Mouse (Mus musculus) cerebellum, adult (tissue): ENCODE data around the gene Dhx32.

ENCODE experiments used
- ATAC-seq: cut with Nextera tagmentation; 2 replicates; pipeline ENCODE4 v1.9.2; 2017; ENCODE audit warnings: mild to moderate bottlenecking, moderate library complexity, mixed read lengths; ENCODE audit not compliant: insufficient number of reproducible peaks, low FRiP score, low TSS enrichment

Gene Dhx32

DNA sequence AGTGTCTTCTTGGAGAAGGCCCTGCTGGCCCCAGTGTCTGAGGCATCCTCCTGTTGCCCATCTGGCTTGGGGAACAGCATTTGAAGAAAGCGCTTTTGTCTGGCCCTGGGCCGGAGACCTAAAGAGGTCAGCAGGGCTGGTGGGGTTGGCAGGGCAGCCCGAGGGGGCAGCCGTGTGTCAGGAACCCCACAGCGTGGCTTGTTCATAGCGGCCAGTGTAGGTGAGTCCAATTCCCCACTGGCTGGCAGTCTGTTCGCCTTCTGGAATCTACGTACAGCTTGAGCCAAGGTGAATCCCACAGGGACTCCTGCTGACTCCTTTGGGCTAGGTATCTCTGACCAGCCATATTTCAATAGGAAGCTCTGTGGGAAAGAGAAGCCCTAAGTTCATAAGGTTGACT, 103.8 kb downstream of the Dhx32 start:
- ATAC-seq, result peak; percentile 54; the same call in 1 of the 2 replicates

DNA sequence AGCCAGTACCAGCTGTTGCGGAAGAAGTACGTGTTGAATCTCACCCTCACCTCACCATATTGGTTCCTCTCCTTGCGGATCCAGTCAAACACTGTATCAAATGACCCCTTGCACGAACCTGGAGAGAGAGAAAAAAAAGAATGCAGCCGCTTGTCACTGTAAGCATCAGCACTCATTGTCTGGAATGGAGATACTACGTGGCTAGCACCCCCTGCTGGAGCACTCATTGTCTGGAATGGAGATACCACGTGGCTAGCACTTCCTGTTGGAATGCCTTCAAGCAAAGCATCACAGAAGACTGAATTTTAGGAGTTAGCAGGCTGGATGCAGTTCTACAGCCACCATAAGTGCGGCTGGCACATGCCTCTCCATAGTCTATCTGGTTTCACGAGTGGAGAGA, 106.5 kb downstream of the Dhx32 start:
- no peak for ATAC-seq
